Mouse (Mus musculus) brain, embryonic 14.5 days (tissue): Measurements from ENCODE around the gene Shld1.

Source experiments
- CTCF ChIP-seq: fragments of 200-500 bp; IDR thresholded peaks from 2 replicates; pipeline ENCODE4 v1.5.1; 2012; ENCODE audit warnings: inconsistent platforms, mild to moderate bottlenecking, moderate library complexity, borderline replicate concordance; ENCODE audit not compliant: insufficient read depth, insufficient read length; ENCODE audit errors: extremely low read depth
- POLR2A ChIP-seq: fragments of 200-500 bp; IDR thresholded peaks from 2 replicates; pipeline ENCODE4 v1.6.1; 2012; ENCODE audit warnings: mild to moderate bottlenecking, inconsistent platforms, borderline replicate concordance; ENCODE audit not compliant: poor library complexity, insufficient read depth, insufficient read length, severe bottlenecking; ENCODE audit errors: extremely low read depth

GRCm38 (mm10) chr2:132726156-132726555 is 39.4 kb downstream of the Shld1 start:
- TF ChIP-seq CTCF = no peak
- TF ChIP-seq POLR2A = no peak
